Mouse (Mus musculus) hindbrain, embryonic 10.5 days (tissue): ENCODE measurements around the gene Spast. TPM values are rescaled to one million over a fixed set of nuclear protein-coding genes. Genes with fewer than 3 reads are reported as not detected.

Source experiments
- DNase-seq: peaks from one replicate; pipeline ENCODE4 v3.0.0-alpha.2; 2017; ENCODE audit warnings: low spot score
- H3K27ac ChIP-seq: fragments of 300-500 bp; sonication (generic); 2 replicates; pipeline ENCODE4 v1.5.1; 2016; ENCODE audit warnings: mild to moderate bottlenecking, moderate library complexity
- H3K27me3 ChIP-seq: fragments of 300-500 bp; sonication (generic); 2 replicates; pipeline ENCODE4 v1.6.1; 2016; ENCODE audit warnings: mild to moderate bottlenecking; ENCODE audit not compliant: poor library complexity, insufficient read depth, severe bottlenecking
- H3K36me3 ChIP-seq: fragments of 300-500 bp; sonication (generic); 2 replicates; pipeline ENCODE4 v1.6.1; 2016; ENCODE audit warnings: mild to moderate bottlenecking, moderate library complexity
- H3K4me1 ChIP-seq: fragments of 300-500 bp; sonication (generic); replicated peaks from 2 replicates; pipeline ENCODE4 v1.6.1; 2016; ENCODE audit warnings: mild to moderate bottlenecking
- H3K4me3 ChIP-seq: fragments of 300-500 bp; sonication (generic); 2 replicates; pipeline ENCODE4 v1.5.1; 2016; ENCODE audit warnings: mild to moderate bottlenecking, moderate library complexity
- H3K9me3 ChIP-seq: fragments of 300-500 bp; sonication (generic); 2 replicates; pipeline ENCODE4 v1.6.1; 2016; ENCODE audit warnings: mild to moderate bottlenecking, moderate library complexity
- WGBS: fragments of 180-500 bp; shearing (Covaris S2); methylation state at CpG from one replicate; pipeline ENCODE4 v1.1.7; 2016; 5-methylcytosine and 5-hydroxymethylcytosine counted together
- polyA plus RNA-seq: library from polyadenylated mRNA; unstranded; fragments of >200 nt; fragmentation: Nextera tagmentation; extraction: Ambion mirVana; gene quantifications from 2 replicates; pipeline ENCODE4 v1.2.1, GENCODE M21; 2016

Spast gene
- polyA plus RNA-seq, 1 experiment from 2014 or later: 16.8 TPM

- Histone ChIP-seq H3K4me3 (no peak overlapping the region), H3K4me1 (peaks cover 6% of the 10 kb centered on the region; the same call in 1 of the 2 replicates), H3K36me3 (peaks cover 91% of the 10 kb centered on the region), H3K27ac (no peak overlapping the region), H3K9me3 (no peaks in the 10 kb centered on the region), H3K27me3 (peaks cover 14% of the 10 kb centered on the region; the same call in 1 of the 2 replicates)
- no peak for DNase-seq
- WGBS: 73% methylated on average over 1 of the region's 1 CpGs
These were observed 75.9 kb downstream of the Spast start for GRCm38 (mm10) chr17:74414671-74415070.

- Histone ChIP-seq H3K27ac (no peak overlapping the region), H3K4me3 (no peak overlapping the region), H3K36me3 (peaks cover 93% of the 10 kb centered on the region), H3K9me3 (no peaks in the 10 kb centered on the region), H3K4me1 (peaks cover 6% of the 10 kb centered on the region; the same call in 1 of the 2 replicates), H3K27me3 (peaks cover 16% of the 10 kb centered on the region; the same call in 1 of the 2 replicates)
- WGBS: 84% methylated on average over 8 of the region's 8 CpGs
- no peak for DNase-seq
These were observed 78.1 kb downstream of the Spast start for GRCm38 (mm10) chr17:74416841-74417360.

- 24% methylated on average over 4 of the region's 4 CpGs for WGBS
- peaks cover 6% of the 10 kb centered on the region; the same call in 1 of the 2 replicates for H3K4me1 ChIP-seq
- H3K36me3 ChIP-seq: peaks cover 93% of the 10 kb centered on the region
- no peak for DNase-seq
- no peaks in the 10 kb centered on the region for H3K9me3 ChIP-seq
- H3K27me3 ChIP-seq: peaks cover 16% of the 10 kb centered on the region; the same call in 1 of the 2 replicates
- H3K27ac ChIP-seq: no peak overlapping the region
- no peak overlapping the region for H3K4me3 ChIP-seq
These were observed 79.4 kb downstream of the Spast start for GRCm38 (mm10) chr17:74418171-74418570.

GRCm38 (mm10) chr17:74420656-74421055 is 81.9 kb downstream of the Spast start:
- no peak overlapping the region for H3K27ac ChIP-seq

GRCm38 (mm10) chr17:74424401-74425005 is 85.7 kb downstream of the Spast start:
- H3K27ac ChIP-seq: no peak overlapping the region
- H3K9me3 ChIP-seq: no peaks in the 10 kb centered on the region
- DNase-seq: no peak
- no peaks in the 10 kb centered on the region for H3K4me1 ChIP-seq
- H3K36me3 ChIP-seq: peaks cover 85% of the 10 kb centered on the region
- no peak overlapping the region for H3K4me3 ChIP-seq
- peaks cover 3% of the 10 kb centered on the region; the same call in 1 of the 2 replicates for H3K27me3 ChIP-seq
- 56% methylated on average over 12 of the region's 12 CpGs for WGBS

More at GRCm38 (mm10) chr17:74420656-74421055, 81.9 kb downstream of the Spast start:
- 41% methylated on average over 2 of the region's 2 CpGs for WGBS
- Histone ChIP-seq H3K9me3 (no peaks in the 10 kb centered on the region), H3K36me3 (peaks cover 89% of the 10 kb centered on the region), H3K4me3 (no peak overlapping the region), H3K27me3 (peaks cover 9% of the 10 kb centered on the region; the same call in 1 of the 2 replicates), H3K4me1 (peaks cover 6% of the 10 kb centered on the region; the same call in 1 of the 2 replicates)
- no peak for DNase-seq

GRCm38 (mm10) chr17:74430074-74430473 is 91.3 kb downstream of the Spast start:
- Histone ChIP-seq H3K4me1 (no peaks in the 10 kb centered on the region), H3K9me3 (no peaks in the 10 kb centered on the region), H3K27ac (no peak overlapping the region), H3K4me3 (no peak overlapping the region), H3K36me3 (peaks cover 33% of the 10 kb centered on the region), H3K27me3 (no peaks in the 10 kb centered on the region)
- WGBS: 90% methylated on average over 8 of the region's 8 CpGs
- DNase-seq: no peak

GRCm38 (mm10) chr17:74431481-74431880 is 92.7 kb downstream of the Spast start:
- H3K9me3 ChIP-seq: no peaks in the 10 kb centered on the region
- DNase-seq: peak; percentile 32
- H3K36me3 ChIP-seq: peaks cover 23% of the 10 kb centered on the region
- no peak overlapping the region for H3K27ac ChIP-seq
- no peak overlapping the region for H3K4me3 ChIP-seq
- WGBS: 75% methylated on average over 13 of the region's 13 CpGs
- H3K27me3 ChIP-seq: no peaks in the 10 kb centered on the region
- H3K4me1 ChIP-seq: no peaks in the 10 kb centered on the region

- Histone ChIP-seq H3K4me1 (no peaks in the 10 kb centered on the region), H3K4me3 (no peak overlapping the region), H3K27ac (no peak overlapping the region), H3K36me3 (peaks cover 11% of the 10 kb centered on the region), H3K27me3 (no peaks in the 10 kb centered on the region), H3K9me3 (no peaks in the 10 kb centered on the region)
- 81% methylated on average over 5 of the region's 5 CpGs for WGBS
- DNase-seq: no peak
These were observed 93.8 kb downstream of the Spast start for GRCm38 (mm10) chr17:74432631-74433030.

- Histone ChIP-seq H3K27ac (no peak overlapping the region), H3K36me3 (no peaks in the 10 kb centered on the region), H3K4me3 (no peak overlapping the region), H3K4me1 (no peaks in the 10 kb centered on the region), H3K27me3 (no peaks in the 10 kb centered on the region), H3K9me3 (no peaks in the 10 kb centered on the region)
- DNase-seq: no peak
- WGBS: 89% methylated on average over 9 of the region's 9 CpGs
These were observed 99.0 kb downstream of the Spast start for GRCm38 (mm10) chr17:74437762-74438161.

GRCm38 (mm10) chr17:74440486-74440885 is 101.7 kb downstream of the Spast start:
- Histone ChIP-seq H3K4me1 (no peaks in the 10 kb centered on the region), H3K36me3 (no peaks in the 10 kb centered on the region), H3K4me3 (no peak overlapping the region), H3K27ac (no peak overlapping the region), H3K27me3 (no peaks in the 10 kb centered on the region), H3K9me3 (no peaks in the 10 kb centered on the region)
- DNase-seq: no peak
- WGBS: 82% methylated on average over 5 of the region's 5 CpGs

Other genes with a start within 250 kb of the Spast start
- 76.8 and 86.9 TPM in 2 replicates for gene Memo1, start 43.5 kb upstream of the Spast start, polyA plus RNA-seq
- 266 and 284 TPM in 2 replicates for gene Dpy30, start 15.0 kb upstream of the Spast start, polyA plus RNA-seq
- gene Slc30a6, start 56.6 kb downstream of the Spast start, polyA plus RNA-seq: 28.4 and 33.8 TPM in 2 replicates
- 0.11 and 0.14 TPM in 2 replicates for gene Nlrc4, start 120.2 kb downstream of the Spast start, polyA plus RNA-seq
- 35.5 and 37.2 TPM in 2 replicates for gene Yipf4, start 150.5 kb downstream of the Spast start, polyA plus RNA-seq
- gene Birc6, start 189.3 kb downstream of the Spast start, polyA plus RNA-seq: 78.8 and 80.4 TPM in 2 replicates